Mouse (Mus musculus): ENCODE data around the gene Mettl3.

Gene Mettl3

GRCm38 (mm10) chr14:52295558-52296264, 9.2 kb downstream of the Mettl3 start:
- DNase-seq (ENCODE audit: inconsistent age in 2 of 2, low spot score in 1 of 2): no peak

DNA sequence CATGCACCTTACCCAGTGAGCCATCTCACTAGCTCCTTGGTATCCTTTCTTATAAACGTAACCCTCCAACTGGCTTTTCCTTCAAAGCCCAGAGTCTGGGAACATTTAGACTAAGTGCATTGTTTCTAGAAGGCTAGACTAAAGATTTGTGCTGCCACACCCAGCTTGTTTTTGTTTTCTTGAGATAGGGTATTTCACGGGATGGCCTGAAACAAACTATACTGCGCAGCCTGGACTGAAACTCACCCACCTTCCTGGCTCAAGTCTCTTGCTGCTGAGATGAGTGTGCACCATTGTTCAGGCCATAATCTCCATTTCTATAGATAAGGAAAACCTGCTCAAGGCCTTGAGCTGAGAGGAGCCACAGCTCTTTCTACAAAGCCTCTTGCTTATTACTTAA, 20.7 kb downstream of the Mettl3 start:
- DNase-seq (ENCODE audit: inconsistent age in 2 of 2, low spot score in 1 of 2): no peak

DNA sequence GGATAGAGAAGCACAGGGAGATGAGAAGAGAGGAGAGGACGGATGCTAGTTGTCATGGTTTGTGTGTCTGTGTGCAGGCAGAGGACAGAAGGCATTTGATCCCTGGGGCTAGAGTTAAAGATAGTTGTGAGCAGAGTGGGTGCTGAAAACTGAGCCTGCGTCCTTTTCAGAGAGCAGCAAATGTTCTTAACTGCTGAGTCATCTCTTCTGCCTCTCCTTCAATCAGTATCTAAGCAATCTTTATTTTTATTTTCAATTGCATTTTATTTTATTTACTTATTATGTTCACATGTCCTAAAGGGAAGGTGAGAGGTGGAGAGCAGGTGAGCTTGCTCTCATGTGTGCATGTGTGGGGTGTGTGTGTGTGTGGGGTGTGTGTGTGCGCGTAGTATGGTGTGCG, 21.3 kb downstream of the Mettl3 start:
- no peak for DNase-seq (ENCODE audit: inconsistent age in 2 of 2, low spot score in 1 of 2)

DNA sequence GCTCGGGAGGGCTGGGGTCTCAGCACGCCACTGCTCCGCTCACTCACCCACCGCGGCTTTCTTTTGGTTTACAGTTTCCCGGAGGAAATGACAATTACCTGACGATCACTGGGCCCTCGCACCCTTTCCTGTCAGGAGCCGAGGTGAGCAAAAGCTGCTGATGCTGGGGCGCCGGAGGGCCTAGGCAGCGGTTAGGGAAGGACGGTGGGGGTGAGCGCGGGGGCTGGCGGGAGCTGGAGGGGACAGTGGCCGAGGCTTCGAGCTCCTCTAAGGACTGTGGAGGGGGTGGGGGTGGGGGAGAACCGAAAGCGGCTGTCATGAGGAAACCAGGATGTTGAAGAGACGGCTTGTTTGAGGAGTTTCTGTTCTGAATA, 25.2 kb downstream of the Mettl3 start:
- DNase-seq (ENCODE audit: inconsistent age in 2 of 2, low spot score in 1 of 2): no peak

DNA sequence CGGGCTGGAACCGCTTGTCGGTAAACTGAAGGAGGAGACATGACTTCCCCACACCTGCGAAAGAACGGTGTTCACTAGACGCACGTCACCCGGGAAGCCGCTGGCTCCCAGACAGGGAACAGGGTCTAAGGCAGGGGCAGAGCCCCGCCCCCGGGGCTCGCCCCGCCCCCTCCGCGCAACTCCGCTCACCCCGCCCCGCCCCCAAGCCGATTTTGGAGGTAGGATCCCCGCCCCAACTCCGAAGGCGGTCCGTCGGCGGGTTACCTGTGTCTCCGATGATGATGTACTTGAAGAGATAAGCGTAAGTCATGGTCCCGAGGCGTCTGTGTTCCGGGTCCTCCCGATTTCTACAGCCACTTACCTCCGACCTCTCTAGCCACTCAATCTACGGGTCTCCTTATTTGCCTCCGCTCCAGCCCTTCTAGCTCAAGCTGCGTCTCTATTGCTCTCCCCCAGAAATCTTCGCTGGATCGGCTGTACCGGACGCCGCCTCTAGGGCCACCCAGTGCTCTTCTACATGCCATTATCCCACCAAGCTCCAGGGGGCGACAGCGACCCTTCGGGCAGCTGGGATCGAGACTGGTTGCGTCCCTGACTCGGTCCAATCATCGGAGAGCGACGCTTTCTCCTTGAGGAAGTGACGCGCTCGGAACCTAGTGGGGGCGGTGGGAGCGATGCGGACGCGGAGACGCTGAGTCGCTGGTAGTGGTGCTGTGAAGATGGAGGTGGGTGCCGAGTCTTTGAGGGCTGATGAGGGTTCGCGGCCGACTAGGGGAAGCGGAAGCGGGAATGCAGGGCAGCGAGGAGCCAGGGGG, 25.8 kb downstream of the Mettl3 start, which contains the start of the genes Tox4 and Rab2b:
TSS of gene Tox4 (plus strand) at position 215 of the 815 bp plus-strand sequence.
TSS of gene Rab2b (minus strand) at position 614 of the 815 bp plus-strand sequence.
- DNase-seq (ENCODE audit: inconsistent age in 2 of 2, low spot score in 1 of 2): peak; percentile 99 to 100

GRCm38 (mm10) chr14:52277210-52277609, 27.7 kb downstream of the Mettl3 start:
- no peak for DNase-seq (ENCODE audit: inconsistent age in 2 of 2, low spot score in 1 of 2)

GRCm38 (mm10) chr14:52272781-52273180, 32.1 kb downstream of the Mettl3 start:
- peak; percentile 71 to 90 for DNase-seq (ENCODE audit: inconsistent age in 2 of 2, low spot score in 1 of 2)

DNA sequence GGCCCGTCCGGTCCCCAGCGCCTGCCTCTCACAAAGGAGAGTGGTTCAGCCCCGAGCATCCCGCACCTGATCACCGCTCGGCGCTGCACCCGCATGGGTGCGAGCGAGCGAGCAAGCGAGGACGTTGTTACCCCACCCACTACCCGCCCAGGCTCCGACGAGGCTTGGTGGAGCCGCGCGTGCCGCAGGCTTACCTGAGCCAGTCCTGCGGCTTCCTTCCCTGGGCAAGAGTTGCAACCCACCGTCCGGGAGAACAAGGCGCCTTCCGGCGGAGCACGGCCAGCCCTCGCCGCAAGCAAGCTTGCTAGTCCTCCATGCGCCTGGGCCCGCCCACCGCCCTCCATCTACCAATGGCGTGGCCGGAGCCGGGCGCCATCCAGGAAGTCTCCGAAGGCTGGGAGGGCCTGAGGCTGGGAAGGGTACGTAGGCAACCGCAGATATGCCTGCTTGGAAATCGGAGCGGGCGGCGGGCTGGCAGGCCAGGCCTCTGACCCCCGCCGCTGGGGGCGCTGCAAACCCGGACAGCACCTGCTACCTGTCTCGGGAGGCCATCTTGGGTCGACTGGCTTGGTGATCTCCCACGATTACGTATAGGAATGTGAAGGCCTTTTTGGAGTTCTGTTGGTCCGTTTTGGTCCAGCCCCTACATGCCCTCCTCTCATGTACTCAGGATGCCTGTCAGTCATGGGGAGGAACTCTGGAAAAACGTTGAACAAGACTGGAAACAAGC, 47.3 kb downstream of the Mettl3 start, which contains the start of gene Chd8:
TSS of gene Chd8 (minus strand) at position 297 of the 730 bp plus-strand sequence.
- peak; percentile 99 for DNase-seq (ENCODE audit: inconsistent age in 2 of 2, low spot score in 1 of 2)

DNA sequence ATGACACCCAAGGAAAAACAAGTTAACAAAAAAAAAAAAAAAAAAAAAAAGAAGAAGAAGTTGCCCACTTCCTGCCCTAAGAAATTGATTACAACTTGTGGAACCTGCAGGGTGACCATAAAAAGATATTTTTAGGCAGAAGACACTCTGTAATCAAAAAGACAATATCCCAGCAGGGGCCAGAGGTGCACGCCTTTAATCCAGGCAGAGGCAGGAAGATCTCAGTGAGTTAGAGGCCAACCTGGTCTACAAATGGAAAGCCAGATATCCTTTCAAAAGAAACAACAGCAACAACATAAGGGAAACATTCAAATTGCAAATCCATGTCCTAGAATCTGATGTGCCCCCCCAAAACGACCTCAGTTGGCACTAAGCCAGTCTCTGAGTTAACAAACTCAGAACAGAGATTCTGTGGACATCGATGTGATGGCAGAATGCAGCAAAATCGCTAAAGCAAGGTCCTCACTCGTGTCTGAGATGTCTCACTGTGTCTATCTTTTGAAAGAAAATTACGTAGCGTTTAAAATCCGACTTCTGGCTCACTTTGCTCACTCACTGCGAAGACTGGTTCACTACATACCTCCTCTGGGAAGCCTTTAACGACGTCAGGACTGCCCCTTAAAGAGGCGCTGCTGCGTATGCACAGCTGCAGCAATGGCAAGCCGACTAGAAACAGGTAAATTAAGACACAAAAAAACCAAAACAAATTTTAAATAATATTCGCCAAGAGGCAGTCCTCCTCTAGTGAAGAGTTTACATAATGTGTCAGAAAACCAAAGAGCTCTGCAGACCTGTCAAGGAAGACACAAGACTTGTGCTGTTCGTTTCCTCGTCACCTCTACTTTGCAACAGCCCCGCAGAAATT, 48.4 kb downstream of the Mettl3 start:
- DNase-seq (ENCODE audit: inconsistent age in 2 of 2, low spot score in 1 of 2): peak; percentile 32 to 81

DNA sequence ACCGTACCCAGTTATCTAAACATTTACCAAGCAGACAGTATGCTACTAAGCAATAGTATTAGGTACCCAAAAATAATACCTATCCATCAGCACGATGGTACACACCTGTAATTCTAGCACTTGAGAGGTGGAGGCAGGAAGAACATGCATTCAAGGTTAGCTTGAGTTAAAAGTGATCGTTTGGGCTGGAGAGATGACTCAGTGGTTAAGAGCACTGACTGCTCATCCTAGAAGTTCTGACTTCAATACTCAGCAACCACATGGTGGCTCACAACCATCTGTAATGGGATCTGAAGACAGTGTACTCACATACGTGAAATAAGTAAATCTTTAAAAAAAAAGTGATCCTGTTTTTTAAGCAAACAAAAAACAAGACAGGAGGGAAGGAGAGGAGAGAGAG, 58.8 kb downstream of the Mettl3 start:
- peak in 1 of 2 experiments; percentile 45 for DNase-seq (ENCODE audit: inconsistent age in 2 of 2, low spot score in 1 of 2)
